Mouse (Mus musculus): ENCODE results near the gene Sema4c. TPM values are rescaled to one million over a fixed set of nuclear protein-coding genes. Genes with fewer than 3 reads are reported as not detected.

The Sema4c gene
- polyA plus RNA-seq, 1 experiment from 2014 or later = 6.9 TPM

GRCm38 (mm10) chr1:36546888-36547471, 11.2 kb downstream of the Sema4c start, which contains the start of gene Ankrd39:
Ankrd39 (minus strand) TSS chr1:36547445.
- H3K4me1 ChIP-seq (ENCODE audit: control insufficient read depth, insufficient read depth, low read length) = peaks cover 8% of the 10 kb centered on the region
- peak within 1 kb of the TSS; percentile 77 for H3K9ac ChIP-seq (ENCODE audit: low read length)
- peak within 1 kb of the TSS; percentile 60 for H3K4me3 ChIP-seq (ENCODE audit: low read depth, low read length)
- no peaks in the 10 kb centered on the region for H3K27me3 ChIP-seq (replicated peaks; ENCODE audit: control insufficient read depth, insufficient read depth, low read length)
- under 1% methylated on average over 43 of the region's 43 CpGs for WGBS
- H3K36me3 ChIP-seq (ENCODE audit: control insufficient read depth, insufficient read depth, low read length) = peaks cover 44% of the 10 kb centered on the region
- H3K27ac ChIP-seq (ENCODE audit: low read depth, low read length) = peak within 1 kb of the TSS; percentile 45; the same call in 1 of the 2 replicates
- DNase-seq (ENCODE audit: low spot score) = peak; percentile 99
- peak within 1 kb of the TSS; percentile 78 for H3K4me2 ChIP-seq (ENCODE audit: low read length)
- ATAC-seq = peak; percentile 97
- no peaks in the 10 kb centered on the region for H3K9me3 ChIP-seq (replicated peaks; ENCODE audit: control insufficient read depth, low read length)

GRCm38 (mm10) chr1:36545845-36546600, 12.1 kb downstream of the Sema4c start:
- Histone ChIP-seq H3K4me1 (ENCODE audit: control insufficient read depth, insufficient read depth, low read length) (peaks cover 8% of the 10 kb centered on the region), H3K9me3 (replicated peaks; ENCODE audit: control insufficient read depth, low read length) (no peaks in the 10 kb centered on the region), H3K4me3 (ENCODE audit: low read depth, low read length) (peak overlapping the region; percentile 60), H3K36me3 (ENCODE audit: control insufficient read depth, insufficient read depth, low read length) (peaks cover 39% of the 10 kb centered on the region), H3K27ac (ENCODE audit: low read depth, low read length) (no peak overlapping the region), H3K4me2 (ENCODE audit: low read length) (peak overlapping the region; percentile 78), H3K27me3 (replicated peaks; ENCODE audit: control insufficient read depth, insufficient read depth, low read length) (no peaks in the 10 kb centered on the region), H3K9ac (ENCODE audit: low read length) (peak overlapping the region; percentile 77)
- ATAC-seq (no peak), DNase-seq (ENCODE audit: low spot score) (no peak)
- 71% methylated on average over 19 of the region's 19 CpGs for WGBS

DNA sequence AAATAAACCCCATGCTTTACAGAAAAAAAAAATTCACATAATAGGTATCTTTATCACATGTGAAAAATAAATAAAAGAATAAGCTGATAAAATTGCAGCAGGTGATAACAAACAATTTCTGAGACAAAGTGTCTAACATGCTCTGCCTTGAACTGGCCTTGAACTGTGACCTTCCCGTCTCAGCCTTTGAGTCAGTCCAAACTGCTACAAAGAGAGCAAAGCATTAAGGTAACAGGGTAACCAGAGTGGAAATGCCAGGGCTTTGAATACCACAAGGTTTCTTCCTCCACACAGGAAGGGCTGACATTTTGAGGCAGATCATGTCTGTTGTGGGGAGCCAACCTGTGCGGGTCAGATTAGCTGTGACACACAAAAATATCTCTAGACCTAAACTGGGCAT, 12.8 kb downstream of the Sema4c start:
- Histone ChIP-seq H3K27me3 (replicated peaks; ENCODE audit: control insufficient read depth, insufficient read depth, low read length) (no peaks in the 10 kb centered on the region), H3K9ac (ENCODE audit: low read length) (no peak overlapping the region), H3K27ac (ENCODE audit: low read depth, low read length) (no peak overlapping the region), H3K36me3 (ENCODE audit: control insufficient read depth, insufficient read depth, low read length) (peaks cover 38% of the 10 kb centered on the region), H3K4me3 (ENCODE audit: low read depth, low read length) (no peak overlapping the region), H3K9me3 (replicated peaks; ENCODE audit: control insufficient read depth, low read length) (no peaks in the 10 kb centered on the region), H3K4me1 (ENCODE audit: control insufficient read depth, insufficient read depth, low read length) (peaks cover 8% of the 10 kb centered on the region), H3K4me2 (ENCODE audit: low read length) (no peak overlapping the region)
- DNase-seq (ENCODE audit: low spot score) (no peak), ATAC-seq (no peak)
- 82% methylated on average over 2 of the region's 2 CpGs for WGBS

DNA sequence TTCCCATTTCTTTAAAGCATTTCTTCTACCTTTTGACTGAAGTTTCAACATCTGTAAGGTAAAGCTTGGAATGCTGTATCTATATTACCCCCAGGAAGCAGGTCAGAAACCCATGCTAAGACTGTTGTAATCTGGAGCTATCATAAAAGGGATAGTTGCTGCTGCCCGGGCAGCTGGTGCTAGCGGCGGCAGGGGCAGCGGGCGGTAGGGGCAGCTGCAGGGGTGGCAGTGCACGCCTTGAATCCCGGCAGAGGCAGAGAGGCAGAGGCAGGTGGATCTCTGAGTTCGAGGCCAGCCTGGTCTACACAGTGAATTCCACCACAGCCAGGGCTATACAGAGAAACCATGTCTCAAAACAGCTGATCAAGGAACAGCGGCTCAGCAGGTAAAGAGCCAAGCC, 15.2 kb downstream of the Sema4c start:
- no peak overlapping the region for H3K9ac ChIP-seq (ENCODE audit: low read length)
- no peaks in the 10 kb centered on the region for H3K27me3 ChIP-seq (replicated peaks; ENCODE audit: control insufficient read depth, insufficient read depth, low read length)
- H3K4me2 ChIP-seq (ENCODE audit: low read length) = no peak overlapping the region
- H3K27ac ChIP-seq (ENCODE audit: low read depth, low read length) = no peak overlapping the region
- DNase-seq (ENCODE audit: low spot score) (no peak), ATAC-seq (no peak)
- peaks cover 8% of the 10 kb centered on the region for H3K4me1 ChIP-seq (ENCODE audit: control insufficient read depth, insufficient read depth, low read length)
- no peak overlapping the region for H3K4me3 ChIP-seq (ENCODE audit: low read depth, low read length)
- 92% methylated on average over 9 of the region's 9 CpGs for WGBS
- H3K36me3 ChIP-seq (ENCODE audit: control insufficient read depth, insufficient read depth, low read length) = peaks cover 32% of the 10 kb centered on the region
- H3K9me3 ChIP-seq (replicated peaks; ENCODE audit: control insufficient read depth, low read length) = no peaks in the 10 kb centered on the region

DNA sequence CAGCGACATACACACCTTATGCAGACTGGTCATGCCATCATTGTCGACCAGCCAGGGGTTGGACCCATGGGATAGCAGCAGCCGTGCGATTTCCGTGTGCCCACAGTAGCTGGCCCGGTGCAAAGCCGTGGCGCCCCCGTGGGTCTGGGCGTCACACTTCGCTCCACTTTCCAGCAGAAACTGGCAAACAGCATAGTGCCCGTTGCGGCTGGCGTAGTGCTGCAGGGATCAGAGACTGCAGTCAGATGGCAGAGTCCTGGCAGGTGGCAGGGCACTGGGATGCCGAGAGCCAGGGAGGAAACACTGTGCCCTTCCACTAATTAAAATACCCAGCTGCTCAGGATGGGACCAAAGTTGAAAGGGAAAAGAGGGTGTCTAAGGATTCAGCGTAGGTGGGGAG, 16.3 kb downstream of the Sema4c start:
- no peaks in the 10 kb centered on the region for H3K27me3 ChIP-seq (replicated peaks; ENCODE audit: control insufficient read depth, insufficient read depth, low read length)
- H3K36me3 ChIP-seq (ENCODE audit: control insufficient read depth, insufficient read depth, low read length) = peaks cover 27% of the 10 kb centered on the region
- DNase-seq (ENCODE audit: low spot score) (no peak), ATAC-seq (no peak)
- no peak overlapping the region for H3K27ac ChIP-seq (ENCODE audit: low read depth, low read length)
- 90% methylated on average over 16 of the region's 16 CpGs for WGBS
- H3K9me3 ChIP-seq (replicated peaks; ENCODE audit: control insufficient read depth, low read length) = no peaks in the 10 kb centered on the region
- no peak overlapping the region for H3K4me3 ChIP-seq (ENCODE audit: low read depth, low read length)
- no peak overlapping the region for H3K9ac ChIP-seq (ENCODE audit: low read length)
- no peak overlapping the region for H3K4me2 ChIP-seq (ENCODE audit: low read length)
- peaks cover 5% of the 10 kb centered on the region for H3K4me1 ChIP-seq (ENCODE audit: control insufficient read depth, insufficient read depth, low read length)

DNA sequence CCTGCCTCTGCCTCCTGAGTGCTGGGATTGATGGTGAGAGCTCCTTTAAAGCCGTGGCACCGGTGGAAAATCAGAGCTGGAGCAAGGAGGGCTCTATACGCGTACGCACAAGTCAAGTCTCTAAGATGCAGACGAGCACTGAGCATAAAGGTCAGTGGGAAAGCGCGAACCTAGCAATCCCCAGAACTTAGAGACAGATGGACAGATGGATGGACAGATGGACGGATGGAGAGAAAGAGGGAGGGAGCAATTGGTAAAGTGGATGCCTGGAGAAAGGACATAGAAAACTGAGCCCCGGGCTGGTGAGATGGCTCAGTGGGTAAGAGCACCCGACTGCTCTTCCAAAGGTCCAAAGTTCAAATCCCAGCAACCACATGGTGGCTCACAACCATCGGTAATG, 17.3 kb downstream of the Sema4c start:
- H3K9ac ChIP-seq (ENCODE audit: low read length) = no peak overlapping the region
- WGBS = 94% methylated on average over 12 of the region's 12 CpGs

GRCm38 (mm10) chr1:36540132-36540531, 18.0 kb downstream of the Sema4c start:
- H3K4me2 ChIP-seq (ENCODE audit: low read length) = no peak overlapping the region
- WGBS = 92% methylated on average over 11 of the region's 11 CpGs
- no peaks in the 10 kb centered on the region for H3K9me3 ChIP-seq (replicated peaks; ENCODE audit: control insufficient read depth, low read length)
- peaks cover 27% of the 10 kb centered on the region for H3K36me3 ChIP-seq (ENCODE audit: control insufficient read depth, insufficient read depth, low read length)
- no peaks in the 10 kb centered on the region for H3K27me3 ChIP-seq (replicated peaks; ENCODE audit: control insufficient read depth, insufficient read depth, low read length)
- ATAC-seq (no peak), DNase-seq (ENCODE audit: low spot score) (no peak)
- no peak overlapping the region for H3K27ac ChIP-seq (ENCODE audit: low read depth, low read length)
- no peak overlapping the region for H3K4me3 ChIP-seq (ENCODE audit: low read depth, low read length)
- H3K4me1 ChIP-seq (ENCODE audit: control insufficient read depth, insufficient read depth, low read length) = no peaks in the 10 kb centered on the region
- no peak overlapping the region for H3K9ac ChIP-seq (ENCODE audit: low read length)

More for the DNA sequence above, 17.3 kb downstream of the Sema4c start:
- Histone ChIP-seq H3K4me3 (ENCODE audit: low read depth, low read length) (no peak overlapping the region), H3K36me3 (ENCODE audit: control insufficient read depth, insufficient read depth, low read length) (peaks cover 27% of the 10 kb centered on the region), H3K27ac (ENCODE audit: low read depth, low read length) (no peak overlapping the region), H3K27me3 (replicated peaks; ENCODE audit: control insufficient read depth, insufficient read depth, low read length) (no peaks in the 10 kb centered on the region), H3K9me3 (replicated peaks; ENCODE audit: control insufficient read depth, low read length) (no peaks in the 10 kb centered on the region), H3K4me1 (ENCODE audit: control insufficient read depth, insufficient read depth, low read length) (no peaks in the 10 kb centered on the region), H3K4me2 (ENCODE audit: low read length) (no peak overlapping the region)
- ATAC-seq (no peak), DNase-seq (ENCODE audit: low spot score) (no peak)

GRCm38 (mm10) chr1:36539186-36539585, 19.0 kb downstream of the Sema4c start, which contains the start of gene Gm42417:
Gm42417 (minus strand) TSS chr1:36539429.
- Histone ChIP-seq H3K27ac (ENCODE audit: low read depth, low read length) (no peak within 1 kb of the TSS), H3K9me3 (replicated peaks; ENCODE audit: control insufficient read depth, low read length) (no peaks in the 10 kb centered on the region), H3K27me3 (replicated peaks; ENCODE audit: control insufficient read depth, insufficient read depth, low read length) (no peaks in the 10 kb centered on the region), H3K36me3 (ENCODE audit: control insufficient read depth, insufficient read depth, low read length) (peaks cover 27% of the 10 kb centered on the region), H3K4me3 (ENCODE audit: low read depth, low read length) (no peak within 1 kb of the TSS), H3K4me2 (ENCODE audit: low read length) (no peak within 1 kb of the TSS), H3K9ac (ENCODE audit: low read length) (no peak within 1 kb of the TSS), H3K4me1 (ENCODE audit: control insufficient read depth, insufficient read depth, low read length) (no peaks in the 10 kb centered on the region)
- ATAC-seq (no peak), DNase-seq (ENCODE audit: low spot score) (no peak)
- WGBS = 74% methylated on average over 9 of the region's 9 CpGs

DNA sequence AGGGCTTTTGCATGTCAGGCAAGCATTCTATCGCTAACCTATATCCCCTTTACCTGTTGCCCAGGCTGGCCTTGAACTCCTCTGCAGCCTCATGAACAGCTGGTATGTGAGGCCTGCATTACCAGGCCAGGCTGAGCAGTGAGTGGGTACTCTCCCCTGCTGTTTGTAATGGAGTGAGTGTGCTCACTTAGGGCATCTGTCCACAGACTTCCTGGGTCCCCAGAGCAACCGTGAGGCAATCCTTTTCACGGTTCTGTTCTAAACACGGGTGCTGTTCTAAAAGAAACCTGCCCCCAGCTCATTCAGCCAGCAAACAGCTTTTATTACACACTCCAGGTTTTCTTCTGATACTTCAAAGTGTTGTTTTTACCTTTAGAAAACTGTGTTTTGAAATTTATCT, 19.4 kb downstream of the Sema4c start:
- Histone ChIP-seq H3K9me3 (replicated peaks; ENCODE audit: control insufficient read depth, low read length) (no peaks in the 10 kb centered on the region), H3K4me3 (ENCODE audit: low read depth, low read length) (no peak overlapping the region), H3K9ac (ENCODE audit: low read length) (no peak overlapping the region), H3K27ac (ENCODE audit: low read depth, low read length) (no peak overlapping the region), H3K4me1 (ENCODE audit: control insufficient read depth, insufficient read depth, low read length) (no peaks in the 10 kb centered on the region), H3K27me3 (replicated peaks; ENCODE audit: control insufficient read depth, insufficient read depth, low read length) (no peaks in the 10 kb centered on the region), H3K36me3 (ENCODE audit: control insufficient read depth, insufficient read depth, low read length) (peaks cover 27% of the 10 kb centered on the region), H3K4me2 (ENCODE audit: low read length) (no peak overlapping the region)
- no peak for DNase-seq (ENCODE audit: low spot score)
- no peak for ATAC-seq
- WGBS = 81% methylated on average over 4 of the region's 4 CpGs

All from forebrain, embryonic 14.5 days (tissue).